Mouse (Mus musculus) heart, embryonic 16.5 days (tissue): ENCODE data around the gene Uqcc3. TPM values are rescaled to one million over a fixed set of nuclear protein-coding genes. Genes with fewer than 3 reads are reported as not detected.
"Not testable (repeated sequence)": the region's sequence is repeated elsewhere in the genome, so short reads cannot be mapped to it uniquely, and the experiment has no call there.

ENCODE experiments used
- ATAC-seq: fragments of 200-750 bp; cut with Nextera tagmentation; replicated peaks from 2 replicates; pipeline ENCODE4 v1.8.0; 2017; ENCODE audit warnings: moderate number of reproducible peaks; ENCODE audit not compliant: insufficient read depth, low FRiP score; ENCODE audit errors: extremely low read depth
- H3K27ac ChIP-seq: fragments of 300-500 bp; sonication (generic); 2 replicates; pipeline ENCODE4 v1.5.1; 2014; ENCODE audit warnings: mild to moderate bottlenecking, low read length, control low read depth, moderate library complexity
- H3K27me3 ChIP-seq: fragments of 300-500 bp; sonication (generic); 2 replicates; pipeline ENCODE4 v1.6.1; 2014; ENCODE audit warnings: low read length, mixed read lengths; ENCODE audit not compliant: control insufficient read depth, insufficient read depth
- H3K36me3 ChIP-seq: fragments of 300-500 bp; sonication (generic); 2 replicates; pipeline ENCODE4 v1.6.1; 2014; ENCODE audit not compliant: control insufficient read depth, insufficient read depth
- H3K4me1 ChIP-seq: fragments of 300-500 bp; sonication (generic); 2 replicates; pipeline ENCODE4 v1.6.1; 2014; ENCODE audit warnings: low read length, mixed read lengths; ENCODE audit not compliant: control insufficient read depth, insufficient read depth
- H3K4me2 ChIP-seq: fragments of 300-500 bp; sonication (generic); 2 replicates; pipeline ENCODE4 v1.6.1; 2014; ENCODE audit warnings: low read depth, mild to moderate bottlenecking, control low read depth, low read length
- H3K4me3 ChIP-seq: fragments of 300-500 bp; sonication (generic); 2 replicates; pipeline ENCODE4 v1.5.1; 2014; ENCODE audit warnings: mild to moderate bottlenecking, control low read depth, low read length
- H3K9ac ChIP-seq: fragments of 300-500 bp; sonication (generic); 2 replicates; pipeline ENCODE4 v1.6.1; 2014; ENCODE audit warnings: low read length, control low read depth
- H3K9me3 ChIP-seq: fragments of 300-500 bp; sonication (generic); replicated peaks from 2 replicates; pipeline ENCODE4 v1.6.1; 2016; ENCODE audit warnings: low read length; ENCODE audit not compliant: control insufficient read depth
- WGBS: fragments of 180-500 bp; shearing (Covaris S2); extraction: QIAGEN DNeasy Blood & Tissue Kit; methylation state at CpG from one replicate; pipeline ENCODE4 v1.1.7; 2014; 5-methylcytosine and 5-hydroxymethylcytosine counted together
- polyA plus RNA-seq: library from polyadenylated mRNA; unstranded; fragments of >200 nt; fragmentation: Nextera tagmentation; extraction: Ambion mirVana; gene quantifications from 2 replicates; pipeline ENCODE4 v1.2.1, GENCODE M21; 2015

Uqcc3 gene
- polyA plus RNA-seq, 1 experiment from 2014 or later = 64.0 TPM

DNA sequence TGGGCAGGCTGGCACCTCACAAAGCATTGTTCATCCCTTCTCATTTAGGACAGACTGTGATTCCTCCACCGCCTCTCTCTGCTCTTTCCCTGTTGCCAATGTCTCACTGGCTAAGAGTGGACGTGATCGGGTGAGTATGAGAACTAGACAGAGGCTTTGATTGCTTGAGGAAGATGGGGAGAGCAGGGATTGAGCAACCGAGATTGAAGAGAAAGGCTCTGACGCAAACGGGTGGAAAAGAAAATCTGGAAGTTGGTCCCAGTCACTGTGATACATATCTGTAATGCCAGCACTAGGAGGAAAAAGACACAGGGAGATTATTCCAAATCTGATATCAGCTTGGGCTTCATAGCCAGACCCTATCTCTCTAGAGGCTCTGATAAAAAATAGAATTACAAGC lies 37.8 kb downstream of the Uqcc3 start:
- Histone ChIP-seq H3K27me3 (no peaks in the 10 kb centered on the region), H3K9me3 (no peaks in the 10 kb centered on the region), H3K4me3 (no peak overlapping the region), H3K27ac (no peak overlapping the region), H3K4me1 (peaks cover 25% of the 10 kb centered on the region), H3K9ac (no peak overlapping the region), H3K36me3 (peaks cover 16% of the 10 kb centered on the region), H3K4me2 (no peak overlapping the region)
- 83% methylated on average over 6 of the region's 6 CpGs for WGBS
- no peak for ATAC-seq

GRCm38 (mm10) chr19:8841012-8841411 lies 39.7 kb downstream of the Uqcc3 start:
- Histone ChIP-seq H3K27ac (no peak overlapping the region), H3K4me3 (peak overlapping the region; percentile 60), H3K9ac (peak overlapping the region; percentile 73), H3K4me2 (peak overlapping the region; percentile 70), H3K36me3 (peaks cover 5% of the 10 kb centered on the region), H3K4me1 (peaks cover 26% of the 10 kb centered on the region), H3K9me3 (no peaks in the 10 kb centered on the region), H3K27me3 (no peaks in the 10 kb centered on the region)
- no peak for ATAC-seq
- WGBS = 86% methylated on average over 7 of the region's 7 CpGs

GRCm38 (mm10) chr19:8839908-8840791 lies 40.6 kb downstream of the Uqcc3 start:
- Histone ChIP-seq H3K27ac (no peak overlapping the region), H3K9ac (peak overlapping the region; percentile 73), H3K9me3 (no peaks in the 10 kb centered on the region), H3K36me3 (peaks cover 6% of the 10 kb centered on the region), H3K4me2 (peak overlapping the region; percentile 70), H3K27me3 (no peaks in the 10 kb centered on the region), H3K4me1 (peaks cover 26% of the 10 kb centered on the region), H3K4me3 (peak overlapping the region; percentile 60)
- WGBS = 25% methylated on average over 29 of the region's 29 CpGs
- ATAC-seq = peak; percentile 46

- H3K9ac ChIP-seq = peak within 1 kb of the TSS; percentile 86
- 61% methylated on average over 11 of the region's 11 CpGs for WGBS
- H3K27me3 ChIP-seq = no peaks in the 10 kb centered on the region
- H3K4me1 ChIP-seq = peaks cover 26% of the 10 kb centered on the region
- H3K4me2 ChIP-seq = peak within 1 kb of the TSS; percentile 99
- H3K4me3 ChIP-seq = peak within 1 kb of the TSS; percentile 74
- H3K9me3 ChIP-seq = no peaks in the 10 kb centered on the region
- H3K36me3 ChIP-seq = peaks cover 13% of the 10 kb centered on the region
- H3K27ac ChIP-seq = peak within 1 kb of the TSS; percentile 98
- ATAC-seq = no peak
These were observed 41.4 kb downstream of the Uqcc3 start, which contains the start of gene Gng3 for GRCm38 (mm10) chr19:8839103-8839907. Gene Gng3 (minus strand): TSS chr19:8839194.

DNA sequence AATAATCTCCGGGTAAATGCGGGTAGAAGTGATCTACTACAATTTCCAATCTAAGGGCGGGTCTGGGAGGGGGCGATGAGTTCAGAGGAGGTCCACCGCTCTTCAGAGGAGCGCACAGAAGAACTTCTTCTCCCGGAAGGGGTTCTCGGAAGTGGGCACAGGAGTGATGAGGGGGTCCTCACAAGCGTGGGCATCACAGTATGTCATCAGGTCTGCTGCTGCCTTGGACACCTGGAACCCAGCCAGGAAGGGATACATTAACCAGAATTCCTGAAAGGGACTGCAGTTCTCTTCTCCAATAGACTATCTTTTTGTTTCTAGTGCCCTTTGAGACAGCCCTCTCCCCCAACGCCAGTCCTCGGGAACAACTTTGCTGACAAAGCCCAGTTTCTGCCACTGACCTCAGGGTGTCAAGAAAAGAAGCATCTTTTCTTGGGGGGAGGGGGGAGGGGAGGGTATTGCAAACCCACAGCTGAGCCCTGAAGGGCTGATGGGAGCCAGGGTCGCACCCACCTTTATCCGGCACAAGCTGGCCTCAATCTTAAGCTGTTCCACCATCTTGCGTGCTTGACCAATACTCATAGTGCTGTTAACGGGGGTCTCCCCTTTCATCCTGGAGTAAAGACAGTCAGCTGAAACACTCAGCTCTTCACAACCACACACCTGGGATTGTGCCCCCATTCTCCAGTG lies 42.5 kb downstream of the Uqcc3 start:
- peak; percentile 15; the same call in 1 of the 2 replicates for ATAC-seq

DNA sequence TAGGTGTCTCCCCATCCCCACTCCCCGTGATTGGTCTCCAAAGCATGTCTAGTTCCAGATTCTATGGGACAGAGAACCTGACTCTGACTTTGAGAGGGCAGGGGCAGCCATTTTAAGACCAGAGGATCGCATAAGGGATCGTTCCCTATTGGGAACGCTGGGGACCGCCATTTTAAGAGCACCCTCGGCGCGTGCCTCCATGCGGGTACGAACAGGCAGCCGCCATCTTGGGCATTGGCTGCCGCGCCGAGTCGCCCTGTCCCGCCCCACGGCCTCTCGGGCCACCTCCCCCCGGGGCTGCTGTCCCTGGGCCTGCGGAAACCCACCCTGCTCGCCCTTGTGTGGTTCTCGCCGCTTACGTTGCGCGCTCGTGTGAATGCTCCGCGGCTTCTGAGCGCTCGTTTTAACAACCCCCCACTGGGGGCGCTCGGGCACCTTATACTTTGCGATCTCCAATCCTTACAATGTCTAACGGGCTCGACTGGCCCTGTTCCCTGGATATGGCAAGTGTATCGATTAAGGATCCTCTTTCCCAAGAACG lies 43.4 kb downstream of the Uqcc3 start, which contains the start of gene Bscl2:
TSS of gene Bscl2 (plus strand) at position 217 of the 541 bp plus-strand sequence.
- no peaks in the 10 kb centered on the region for H3K27me3 ChIP-seq
- H3K9me3 ChIP-seq = no peaks in the 10 kb centered on the region
- peak within 1 kb of the TSS; percentile 86 for H3K9ac ChIP-seq
- H3K36me3 ChIP-seq = peaks cover 26% of the 10 kb centered on the region
- WGBS = under 1% methylated on average over 38 of the region's 38 CpGs
- H3K27ac ChIP-seq = peak within 1 kb of the TSS; percentile 98
- H3K4me3 ChIP-seq = peak within 1 kb of the TSS; percentile 74
- ATAC-seq = peak; percentile 63
- peaks cover 26% of the 10 kb centered on the region for H3K4me1 ChIP-seq
- peak within 1 kb of the TSS; percentile 99 for H3K4me2 ChIP-seq

More for the DNA sequence above, 42.5 kb downstream of the Uqcc3 start:
- Histone ChIP-seq H3K27ac (peak overlapping the region; percentile 98), H3K4me2 (peak overlapping the region; percentile 99), H3K9ac (peak overlapping the region; percentile 86), H3K4me1 (peaks cover 26% of the 10 kb centered on the region), H3K27me3 (no peaks in the 10 kb centered on the region), H3K9me3 (no peaks in the 10 kb centered on the region), H3K36me3 (peaks cover 20% of the 10 kb centered on the region), H3K4me3 (peak overlapping the region; percentile 74)
- WGBS = 15% methylated on average over 15 of the region's 15 CpGs

DNA sequence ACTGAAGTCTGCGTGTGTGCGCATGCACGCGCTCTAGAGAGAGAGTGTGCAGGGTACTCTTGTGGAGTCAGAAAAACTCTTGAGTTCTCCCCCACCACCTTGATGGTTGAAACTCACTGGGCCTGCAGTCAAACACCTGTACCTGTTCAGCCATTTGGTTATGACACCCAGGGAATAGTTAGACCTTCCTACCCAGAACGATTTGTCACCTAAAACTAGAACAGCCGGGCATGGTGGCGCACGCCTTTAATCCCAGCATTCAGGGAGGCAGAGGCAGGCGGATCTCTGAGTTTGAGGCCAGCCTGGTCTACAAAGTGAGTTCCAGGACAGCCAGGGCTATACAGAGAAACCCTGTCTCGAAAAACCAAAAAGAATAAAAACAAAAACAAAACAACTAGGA lies 44.4 kb downstream of the Uqcc3 start:
- H3K4me2 ChIP-seq, ATAC-seq, H3K9me3 ChIP-seq, H3K9ac ChIP-seq, H3K27ac ChIP-seq, H3K4me3 ChIP-seq, H3K27me3 ChIP-seq: not testable (repeated sequence)
- Histone ChIP-seq H3K36me3 (peaks cover 34% of the 10 kb centered on the region), H3K4me1 (peaks cover 26% of the 10 kb centered on the region)
- 96% methylated on average over 10 of the region's 10 CpGs for WGBS

DNA sequence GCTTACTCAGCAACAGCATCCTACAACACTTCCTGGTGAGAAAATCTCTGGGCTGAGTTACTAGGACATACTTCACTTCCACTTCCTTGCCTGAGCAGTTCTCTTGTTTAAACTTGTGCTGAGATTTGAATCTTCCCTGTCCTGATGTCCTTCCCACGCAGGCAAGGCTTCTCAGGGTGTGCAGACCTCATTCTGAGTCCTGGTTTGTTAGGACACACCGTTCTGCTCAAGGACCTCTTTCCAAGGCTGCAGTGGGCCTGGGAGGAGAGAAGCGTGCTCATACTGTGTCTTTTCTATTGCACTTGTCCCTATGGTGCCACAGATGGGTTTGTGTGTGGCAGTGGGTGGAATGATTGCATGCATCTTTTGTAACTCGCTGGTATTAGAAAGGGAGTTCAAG lies 47.8 kb downstream of the Uqcc3 start:
- WGBS = 87% methylated on average over 4 of the region's 4 CpGs
- H3K9me3 ChIP-seq = no peaks in the 10 kb centered on the region
- no peak overlapping the region for H3K4me2 ChIP-seq
- no peak overlapping the region for H3K4me3 ChIP-seq
- no peak overlapping the region for H3K27ac ChIP-seq
- H3K27me3 ChIP-seq = no peaks in the 10 kb centered on the region
- peaks cover under 1% of the 10 kb centered on the region; the same call in 1 of the 2 replicates for H3K4me1 ChIP-seq
- no peak overlapping the region for H3K9ac ChIP-seq
- no peak for ATAC-seq
- peaks cover 67% of the 10 kb centered on the region for H3K36me3 ChIP-seq
